Mouse (Mus musculus): ENCODE results near the gene Aldh1l1.

Gene Aldh1l1

GRCm38 (mm10) chr6:90550161-90550912 lies 64.1 kb downstream of the Aldh1l1 start:
- peak; percentile 78 for DNase-seq (ENCODE audit: low read depth, low spot score)

- no peak for DNase-seq (ENCODE audit: low read depth, low spot score)
Measured at GRCm38 (mm10) chr6:90551251-90551650, 65.0 kb downstream of the Aldh1l1 start.

GRCm38 (mm10) chr6:90553197-90553596 lies 67.0 kb downstream of the Aldh1l1 start:
- no peak for DNase-seq (ENCODE audit: low read depth, low spot score)

GRCm38 (mm10) chr6:90553682-90554081 lies 67.5 kb downstream of the Aldh1l1 start:
- DNase-seq (ENCODE audit: low read depth, low spot score): no peak

- no peak for DNase-seq (ENCODE audit: low read depth, low spot score)
Measured at GRCm38 (mm10) chr6:90556534-90557058, 70.4 kb downstream of the Aldh1l1 start.

GRCm38 (mm10) chr6:90557077-90557476 lies 70.8 kb downstream of the Aldh1l1 start:
- DNase-seq (ENCODE audit: low read depth, low spot score): no peak

GRCm38 (mm10) chr6:90557829-90558693 lies 71.8 kb downstream of the Aldh1l1 start:
- no peak for DNase-seq (ENCODE audit: low read depth, low spot score)

GRCm38 (mm10) chr6:90560390-90561058 lies 74.3 kb downstream of the Aldh1l1 start:
- DNase-seq (ENCODE audit: low read depth, low spot score): no peak

- peak; percentile 48 for DNase-seq (ENCODE audit: low read depth, low spot score)
Measured at GRCm38 (mm10) chr6:90561234-90561781, 75.1 kb downstream of the Aldh1l1 start.

- DNase-seq (ENCODE audit: low read depth, low spot score): no peak
Measured at GRCm38 (mm10) chr6:90564240-90564639, 78.0 kb downstream of the Aldh1l1 start.

GRCm38 (mm10) chr6:90565357-90566215 lies 79.4 kb downstream of the Aldh1l1 start:
- DNase-seq (ENCODE audit: low read depth, low spot score): no peak

GRCm38 (mm10) chr6:90567486-90567885 lies 81.3 kb downstream of the Aldh1l1 start:
- DNase-seq (ENCODE audit: low read depth, low spot score): no peak

GRCm38 (mm10) chr6:90567928-90568327 lies 81.7 kb downstream of the Aldh1l1 start:
- DNase-seq (ENCODE audit: low read depth, low spot score): no peak

- no peak for DNase-seq (ENCODE audit: low read depth, low spot score)
Measured at GRCm38 (mm10) chr6:90568721-90569120, 82.5 kb downstream of the Aldh1l1 start.

- DNase-seq (ENCODE audit: low read depth, low spot score): no peak
Measured at GRCm38 (mm10) chr6:90569736-90570383, 83.6 kb downstream of the Aldh1l1 start.

- DNase-seq (ENCODE audit: low read depth, low spot score): no peak
Measured at GRCm38 (mm10) chr6:90570392-90570791, 84.2 kb downstream of the Aldh1l1 start.

- DNase-seq (ENCODE audit: low read depth, low spot score): peak; percentile 78
Measured at GRCm38 (mm10) chr6:90575261-90575715, 89.1 kb downstream of the Aldh1l1 start.

- no peak for DNase-seq (ENCODE audit: low read depth, low spot score)
Measured at GRCm38 (mm10) chr6:90578174-90578573, 91.9 kb downstream of the Aldh1l1 start.

- no peak for DNase-seq (ENCODE audit: low read depth, low spot score)
Measured at GRCm38 (mm10) chr6:90582331-90582730, 96.1 kb downstream of the Aldh1l1 start.

- DNase-seq (ENCODE audit: low read depth, low spot score): no peak
Measured at GRCm38 (mm10) chr6:90588113-90588512, 101.9 kb downstream of the Aldh1l1 start.

Data from ES-CJ7 (cell line).